20 mouse cellular contexts compared by ENCODE assay signal in the genomic region with DNA sequence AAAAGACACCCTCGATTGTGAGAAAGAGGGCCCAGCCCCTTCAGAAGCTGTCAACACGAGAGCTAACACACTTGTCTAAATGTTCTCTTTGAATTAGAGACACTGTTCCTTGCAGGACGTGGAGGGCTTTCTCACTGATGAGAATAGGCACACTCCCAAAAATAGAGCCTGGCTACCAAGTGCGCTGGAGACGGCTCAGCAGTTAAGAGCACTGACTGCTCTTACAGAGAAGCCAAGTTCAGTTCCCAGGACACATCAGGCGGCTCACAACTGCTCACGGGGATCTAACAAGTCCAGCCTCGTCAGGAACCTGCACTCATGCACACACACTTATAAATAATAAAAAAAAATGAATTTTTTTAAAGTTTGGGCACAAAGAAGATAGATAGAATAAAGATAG. TPM values are rescaled to one million over a fixed set of nuclear protein-coding genes. Genes with fewer than 3 reads are reported as not detected.
DNase-seq lines count a peak whose midpoint lies in the region; ATAC-seq and TF ChIP-seq lines count a peak whose summit lies in the region.
"Had no signal": no experiment of that assay in that cellular context is flagged by ENCODE, and none has a peak within 500 bp of the region (broad histone marks: within the 10 kb centered on the region; RNA-seq: fewer than 3 reads in every experiment).

No protein-coding gene starts in this region.

- H3K4me1 ChIP-seq in hindbrain, embryonic 16.5 days (ENCODE audit: control insufficient read depth, insufficient read depth, low read depth, low read length), result peaks cover 9% of the 10 kb centered on the region
- peaks cover 14% of the 10 kb centered on the region for H3K4me1 ChIP-seq in hindbrain, embryonic 13.5 days (replicated peaks)
- peaks cover 40% of the 10 kb centered on the region for H3K4me1 ChIP-seq in heart, embryonic 13.5 days
- peaks cover 21% of the 10 kb centered on the region; the same call in 1 of the 2 replicates for H3K4me1 ChIP-seq in heart, postnatal 0 days (ENCODE audit: control insufficient read depth, insufficient read depth)
- H3K4me1 ChIP-seq: liver, embryonic 15.5 days had no signal

- ATAC-seq in hindbrain, embryonic 16.5 days, result no peak
- ATAC-seq in hindbrain, embryonic 13.5 days (ENCODE audit: low FRiP score), result no peak
- no peak for ATAC-seq in heart, embryonic 13.5 days (ENCODE audit: extremely low read depth, insufficient number of reproducible peaks, low FRiP score, low TSS enrichment)
- peak; percentile 65 for ATAC-seq in heart, postnatal 0 days (ENCODE audit: insufficient read depth, low read depth)
- ATAC-seq: intestine, postnatal 0 days; Patski had no signal

- peak; percentile 54 for DNase-seq in gastrocnemius, adult 2 months
- DNase-seq in gastrocnemius, postnatal 10 days, result no peak
- peak; percentile 85 for DNase-seq in heart, postnatal 0 days (ENCODE audit: low spot score)
- DNase-seq in urinary bladder, postnatal 36 days (ENCODE audit: low spot score in 2 of 2), result no peak
- DNase-seq: adrenal gland, postnatal 10 days; embryo, embryonic 11 days; thymus, postnatal 25 days had no signal

- H3K36me3 ChIP-seq in hindbrain, embryonic 16.5 days (ENCODE audit: control insufficient read depth, insufficient read depth, low read length), result peaks cover 23% of the 10 kb centered on the region
- peaks cover 49% of the 10 kb centered on the region for H3K36me3 ChIP-seq in hindbrain, embryonic 13.5 days
- H3K36me3 ChIP-seq in heart, embryonic 13.5 days, result peaks cover 34% of the 10 kb centered on the region
- peaks cover 33% of the 10 kb centered on the region for H3K36me3 ChIP-seq in heart, postnatal 0 days (replicated peaks; ENCODE audit: control insufficient read depth, insufficient read depth, low read length)
- H3K36me3 ChIP-seq: liver, embryonic 15.5 days had no signal

- H3K27me3 ChIP-seq in hindbrain, embryonic 16.5 days (replicated peaks; ENCODE audit: control insufficient read depth, insufficient read depth, low read length), result no peaks in the 10 kb centered on the region
- H3K27me3 ChIP-seq in hindbrain, embryonic 13.5 days, result no peaks in the 10 kb centered on the region
- no peaks in the 10 kb centered on the region for H3K27me3 ChIP-seq in heart, embryonic 13.5 days (replicated peaks)
- no peaks in the 10 kb centered on the region for H3K27me3 ChIP-seq in heart, postnatal 0 days (ENCODE audit: control insufficient read depth, insufficient read depth, low read length)
- H3K27me3 ChIP-seq: limb, embryonic 15.5 days; Patski had no signal

- 63% methylated on average over 8 of the region's 8 CpGs for WGBS in hindbrain, embryonic 16.5 days
- WGBS in hindbrain, embryonic 13.5 days, result 81% methylated on average over 8 of the region's 8 CpGs
- WGBS in heart, embryonic 13.5 days, result 24% methylated on average over 8 of the region's 8 CpGs
- WGBS in heart, postnatal 0 days, result 26% methylated on average over 8 of the region's 8 CpGs

- TF ChIP-seq EP300 in heart, postnatal 0 days (IDR thresholded peaks at IDR 0.05; ENCODE audit: low read depth), result no peak

- H3K4me2 ChIP-seq in hindbrain, embryonic 16.5 days (ENCODE audit: low read length), result no peak overlapping the region
- H3K4me2 ChIP-seq in hindbrain, embryonic 13.5 days, result no peak overlapping the region
- 0 out of 2 replicates have a peak overlapping the region, but pooled peaks have one; percentile 2 for H3K4me2 ChIP-seq in heart, embryonic 13.5 days
- no peak overlapping the region for H3K4me2 ChIP-seq in heart, postnatal 0 days (ENCODE audit: low read depth, low read length)
- H3K4me2 ChIP-seq: limb, embryonic 15.5 days; liver, embryonic 15.5 days had no signal

- intact Hi-C loops in gastrocnemius, adult 2 months (cut with DNase I), result loop anchor here (10.0 kb wide), 1 partner anchor 1204 kb away; a partner anchor contains a TSS

- no peaks in the 10 kb centered on the region for H3K9me3 ChIP-seq in hindbrain, embryonic 16.5 days (ENCODE audit: control insufficient read depth, low read length)
- H3K9me3 ChIP-seq in hindbrain, embryonic 13.5 days, result no peaks in the 10 kb centered on the region
- H3K9me3 ChIP-seq in heart, embryonic 13.5 days, result no peaks in the 10 kb centered on the region
- no peaks in the 10 kb centered on the region for H3K9me3 ChIP-seq in heart, postnatal 0 days (replicated peaks; ENCODE audit: control insufficient read depth, low read length)
- H3K9me3 ChIP-seq: forebrain, embryonic 10.5 days; limb, embryonic 15.5 days; liver, embryonic 15.5 days; midbrain, embryonic 10.5 days had no signal

- no peak overlapping the region for H3K9ac ChIP-seq in hindbrain, embryonic 16.5 days (ENCODE audit: low read depth, low read length)
- H3K9ac ChIP-seq in hindbrain, embryonic 13.5 days, result no peak overlapping the region
- peak overlapping the region; percentile 37; the same call in 1 of the 2 replicates for H3K9ac ChIP-seq in heart, embryonic 13.5 days
- H3K9ac ChIP-seq in heart, postnatal 0 days (replicated peaks; ENCODE audit: low read depth, low read length), result no peak overlapping the region
- H3K9ac ChIP-seq: limb, embryonic 15.5 days; liver, embryonic 15.5 days had no signal

- peak overlapping the region; percentile 100 for H3K27ac ChIP-seq in gastrocnemius, adult 2 months
- H3K27ac ChIP-seq in hindbrain, embryonic 16.5 days (ENCODE audit: low read depth, low read length), result 0 out of 2 replicates have a peak overlapping the region, but pooled peaks have one; percentile 37
- H3K27ac ChIP-seq in hindbrain, embryonic 13.5 days, result no peak overlapping the region
- peak overlapping the region; percentile 85 for H3K27ac ChIP-seq in heart, embryonic 13.5 days (replicated peaks)
- peak overlapping the region; percentile 78 for H3K27ac ChIP-seq in heart, postnatal 0 days (ENCODE audit: low read depth)
- H3K27ac ChIP-seq: forebrain, embryonic 10.5 days; hindbrain, postnatal 0 days; limb, embryonic 15.5 days; liver, embryonic 15.5 days; macrophage; midbrain, embryonic 10.5 days had no signal

- no peak for TF ChIP-seq CTCF in gastrocnemius, adult 2 months (IDR thresholded peaks at IDR 0.05)
- no peak for TF ChIP-seq CTCF in heart, postnatal 0 days (IDR thresholded peaks at IDR 0.05; ENCODE audit: low read depth)

- H3K4me3 ChIP-seq in gastrocnemius, adult 2 months, result peak overlapping the region; percentile 93
- no peak overlapping the region for H3K4me3 ChIP-seq in hindbrain, embryonic 16.5 days (ENCODE audit: low read length)
- no peak overlapping the region for H3K4me3 ChIP-seq in hindbrain, embryonic 13.5 days
- H3K4me3 ChIP-seq in heart, embryonic 13.5 days, result no peak overlapping the region
- no peak overlapping the region for H3K4me3 ChIP-seq in heart, postnatal 0 days (ENCODE audit: low read depth, low read length)
- H3K4me3 ChIP-seq: forebrain, embryonic 10.5 days; limb, embryonic 15.5 days; liver, embryonic 15.5 days; midbrain, embryonic 10.5 days had no signal

RNA-seq across cellular contexts. Expression of a gene that starts 9.3 kb away (rescaled TPM):
- total RNA-seq in gastrocnemius, adult 2 months (2021), result 100 to 1,000 TPM; 178 to 216 TPM
- total RNA-seq in gastrocnemius, postnatal 10 days (2021), result 100 to 1,000 TPM; 114 to 122 TPM
- polyA plus RNA-seq in hindbrain, embryonic 16.5 days (2015; fragmentation: Nextera tagmentation; extraction: Ambion mirVana), result 44.9 and 45.7 TPM in 2 replicates
- 51.0 and 51.2 TPM in 2 replicates for polyA plus RNA-seq in hindbrain, embryonic 13.5 days (2015; fragmentation: Nextera tagmentation; extraction: Ambion mirVana)
- 12.2 and 14.3 TPM in 2 replicates for polyA plus RNA-seq in heart, embryonic 13.5 days (2015; fragmentation: Nextera tagmentation; extraction: Ambion mirVana)
- total RNA-seq in heart, postnatal 0 days (2014; rRNA removed; ENCODE audit: low replicate concordance), result 41.8 and 59.1 TPM in 2 replicates
- polyA plus RNA-seq in heart, postnatal 0 days (2015; fragmentation: Nextera tagmentation; extraction: Ambion mirVana), result 12.5 and 18.2 TPM in 2 replicates

RNA-seq across cellular contexts. Expression of a gene that starts 10.5 kb away (rescaled TPM):
- not detected for total RNA-seq in gastrocnemius, adult 2 months (2021)
- total RNA-seq in gastrocnemius, postnatal 10 days (2021), result not detected
- polyA plus RNA-seq in hindbrain, embryonic 16.5 days (2015; fragmentation: Nextera tagmentation; extraction: Ambion mirVana), result 0.44 and 1.3 TPM in 2 replicates
- polyA plus RNA-seq in hindbrain, embryonic 13.5 days (2015; fragmentation: Nextera tagmentation; extraction: Ambion mirVana), result 0.63 and 0.70 TPM in 2 replicates
- polyA plus RNA-seq in heart, embryonic 13.5 days (2015; fragmentation: Nextera tagmentation; extraction: Ambion mirVana), result 0.51 and 0.57 TPM in 2 replicates
- not detected in 2 replicates for total RNA-seq in heart, postnatal 0 days (2014; rRNA removed; ENCODE audit: low replicate concordance)
- 0.19 and 0.41 TPM in 2 replicates for polyA plus RNA-seq in heart, postnatal 0 days (2015; fragmentation: Nextera tagmentation; extraction: Ambion mirVana)
- total RNA-seq: adrenal gland, postnatal 10 days; hindbrain, postnatal 0 days; left cerebral cortex, postnatal 25 days had no signal
- polyA plus RNA-seq: brain, embryonic 14.5 days; Patski had no signal

RNA-seq across cellular contexts. Expression of a gene that starts 41.4 kb away (rescaled TPM):
- 100 to 1,000 TPM; 229 to 272 TPM for total RNA-seq in gastrocnemius, adult 2 months (2021)
- total RNA-seq in gastrocnemius, postnatal 10 days (2021), result 100 to 1,000 TPM; 270 to 274 TPM
- 478 and 502 TPM in 2 replicates for polyA plus RNA-seq in hindbrain, embryonic 16.5 days (2015; fragmentation: Nextera tagmentation; extraction: Ambion mirVana)
- polyA plus RNA-seq in hindbrain, embryonic 13.5 days (2015; fragmentation: Nextera tagmentation; extraction: Ambion mirVana), result 524 and 526 TPM in 2 replicates
- polyA plus RNA-seq in heart, embryonic 13.5 days (2015; fragmentation: Nextera tagmentation; extraction: Ambion mirVana), result 459 and 479 TPM in 2 replicates
- 166 and 201 TPM in 2 replicates for total RNA-seq in heart, postnatal 0 days (2014; rRNA removed; ENCODE audit: low replicate concordance)
- polyA plus RNA-seq in heart, postnatal 0 days (2015; fragmentation: Nextera tagmentation; extraction: Ambion mirVana), result 398 and 438 TPM in 2 replicates

RNA-seq across cellular contexts. Expression of a gene that starts 42.5 kb away (rescaled TPM):
- 1 to 10 TPM in 1 of 2 experiments, under 1 TPM in 1; 0.41 to 1.3 TPM for total RNA-seq in gastrocnemius, adult 2 months (2021)
- total RNA-seq in gastrocnemius, postnatal 10 days (2021), result 1 to 10 TPM in 1 of 2 experiments, under 1 TPM in 1; 0.78 to 1.3 TPM
- 44.5 and 45.7 TPM in 2 replicates for polyA plus RNA-seq in hindbrain, embryonic 16.5 days (2015; fragmentation: Nextera tagmentation; extraction: Ambion mirVana)
- 21.7 and 23.0 TPM in 2 replicates for polyA plus RNA-seq in hindbrain, embryonic 13.5 days (2015; fragmentation: Nextera tagmentation; extraction: Ambion mirVana)
- polyA plus RNA-seq in heart, embryonic 13.5 days (2015; fragmentation: Nextera tagmentation; extraction: Ambion mirVana), result 3.7 and 4.0 TPM in 2 replicates
- 4.1 and 13.2 TPM in 2 replicates for total RNA-seq in heart, postnatal 0 days (2014; rRNA removed; ENCODE audit: low replicate concordance)
- polyA plus RNA-seq in heart, postnatal 0 days (2015; fragmentation: Nextera tagmentation; extraction: Ambion mirVana), result 5.0 and 5.3 TPM in 2 replicates
- polyA plus RNA-seq: macrophage, Patski had no signal

RNA-seq across cellular contexts. Expression of a gene that starts 51.4 kb away (rescaled TPM):
- 1 to 10 TPM in 1 of 2 experiments, under 1 TPM in 1; 0.84 to 1.2 TPM for total RNA-seq in gastrocnemius, adult 2 months (2021)
- total RNA-seq in gastrocnemius, postnatal 10 days (2021), result 1 to 10 TPM; 2.9 to 5.0 TPM
- 22.7 and 25.8 TPM in 2 replicates for polyA plus RNA-seq in hindbrain, embryonic 16.5 days (2015; fragmentation: Nextera tagmentation; extraction: Ambion mirVana)
- 20.0 and 21.9 TPM in 2 replicates for polyA plus RNA-seq in hindbrain, embryonic 13.5 days (2015; fragmentation: Nextera tagmentation; extraction: Ambion mirVana)
- 10.8 and 11.0 TPM in 2 replicates for polyA plus RNA-seq in heart, embryonic 13.5 days (2015; fragmentation: Nextera tagmentation; extraction: Ambion mirVana)
- total RNA-seq in heart, postnatal 0 days (2014; rRNA removed; ENCODE audit: low replicate concordance), result 4.5 and 4.9 TPM in 2 replicates
- 4.6 and 4.9 TPM in 2 replicates for polyA plus RNA-seq in heart, postnatal 0 days (2015; fragmentation: Nextera tagmentation; extraction: Ambion mirVana)

Comparison
In these comparisons a context has a peak if more than half of its experiments do, and no peak if none do; other contexts are left out.
1. DNase-seq: peak in gastrocnemius, adult 2 months (single experiment) and heart, postnatal 0 days (single experiment); none in gastrocnemius, postnatal 10 days (single experiment) and urinary bladder, postnatal 36 days (0 of 2).